Mouse (Mus musculus): ENCODE measurements at regions not wholly inside any gene's neighbourhood (a gene's known extent, or its start where the extent isn't known, plus 50 kb on each side); places are given as distances from the start of the nearest gene placed in this dataset.
A peak's percentile ranks its signal among the peaks of the same experiment; 100 is the strongest.

GRCm38 (mm10) chr1:63977956-63978355 is 144.1 kb downstream of the Klf7 start:
- H3K4me1 ChIP-seq (ENCODE audit: control insufficient read depth, insufficient read depth, low read length) = no peaks in the 10 kb centered on the region
- no peak overlapping the region for H3K4me3 ChIP-seq (replicated peaks; ENCODE audit: low read length)
- H3K27me3 ChIP-seq (ENCODE audit: control insufficient read depth, insufficient read depth, low read length) = no peaks in the 10 kb centered on the region
- no peaks in the 10 kb centered on the region for H3K9me3 ChIP-seq (replicated peaks; ENCODE audit: control insufficient read depth, low read length)
- H3K9ac ChIP-seq (ENCODE audit: low read length) = no peak overlapping the region
- ATAC-seq (ENCODE audit: insufficient read depth, low FRiP score) = no peak
- no peak overlapping the region for H3K27ac ChIP-seq (ENCODE audit: low read length)
- no peak overlapping the region for H3K4me2 ChIP-seq (ENCODE audit: low read depth, low read length)
- H3K36me3 ChIP-seq (ENCODE audit: control insufficient read depth, insufficient read depth, low read length) = no peaks in the 10 kb centered on the region
- WGBS = 59% methylated on average over 7 of the region's 7 CpGs

- WGBS = 85% methylated on average over 4 of the region's 4 CpGs
Measured at GRCm38 (mm10) chr1:63977302-63977888, 144.7 kb downstream of the Klf7 start.

GRCm38 (mm10) chr1:63976862-63977261 is 145.2 kb downstream of the Klf7 start:
- no peaks in the 10 kb centered on the region for H3K36me3 ChIP-seq (ENCODE audit: control insufficient read depth, insufficient read depth, low read length)
- peak; percentile 25; the same call in 1 of the 2 replicates for ATAC-seq (ENCODE audit: insufficient read depth, low FRiP score)
- no peak overlapping the region for H3K9ac ChIP-seq (ENCODE audit: low read length)
- no peak overlapping the region for H3K4me3 ChIP-seq (replicated peaks; ENCODE audit: low read length)
- no peaks in the 10 kb centered on the region for H3K27me3 ChIP-seq (ENCODE audit: control insufficient read depth, insufficient read depth, low read length)
- 57% methylated on average over 4 of the region's 4 CpGs for WGBS
- H3K4me2 ChIP-seq (ENCODE audit: low read depth, low read length) = no peak overlapping the region
- H3K27ac ChIP-seq (ENCODE audit: low read length) = no peak overlapping the region
- no peaks in the 10 kb centered on the region for H3K9me3 ChIP-seq (replicated peaks; ENCODE audit: control insufficient read depth, low read length)
- H3K4me1 ChIP-seq (ENCODE audit: control insufficient read depth, insufficient read depth, low read length) = no peaks in the 10 kb centered on the region

More at GRCm38 (mm10) chr1:63977302-63977888, 144.7 kb downstream of the Klf7 start:
- Histone ChIP-seq H3K9ac (ENCODE audit: low read length) (no peak overlapping the region), H3K9me3 (replicated peaks; ENCODE audit: control insufficient read depth, low read length) (no peaks in the 10 kb centered on the region), H3K4me2 (ENCODE audit: low read depth, low read length) (no peak overlapping the region), H3K4me1 (ENCODE audit: control insufficient read depth, insufficient read depth, low read length) (no peaks in the 10 kb centered on the region), H3K36me3 (ENCODE audit: control insufficient read depth, insufficient read depth, low read length) (no peaks in the 10 kb centered on the region), H3K27me3 (ENCODE audit: control insufficient read depth, insufficient read depth, low read length) (no peaks in the 10 kb centered on the region), H3K4me3 (replicated peaks; ENCODE audit: low read length) (no peak overlapping the region), H3K27ac (ENCODE audit: low read length) (no peak overlapping the region)
- ATAC-seq (ENCODE audit: insufficient read depth, low FRiP score) = no peak

- H3K36me3 ChIP-seq (ENCODE audit: control insufficient read depth, insufficient read depth, low read length) = no peaks in the 10 kb centered on the region
- no peak overlapping the region for H3K4me2 ChIP-seq (ENCODE audit: low read depth, low read length)
- H3K4me1 ChIP-seq (ENCODE audit: control insufficient read depth, insufficient read depth, low read length) = 0 out of 2 replicates have a peak, but pooled peaks cover 3% of the 10 kb centered on the region
- no peaks in the 10 kb centered on the region for H3K9me3 ChIP-seq (replicated peaks; ENCODE audit: control insufficient read depth, low read length)
- no peak for ATAC-seq (ENCODE audit: insufficient read depth, low FRiP score)
- no peak overlapping the region for H3K4me3 ChIP-seq (replicated peaks; ENCODE audit: low read length)
- H3K9ac ChIP-seq (ENCODE audit: low read length) = no peak overlapping the region
- whole genome bisulfite sequencing = 82% methylated on average over 11 of the region's 11 CpGs
- no peaks in the 10 kb centered on the region for H3K27me3 ChIP-seq (ENCODE audit: control insufficient read depth, insufficient read depth, low read length)
- H3K27ac ChIP-seq (ENCODE audit: low read length) = no peak overlapping the region
Measured at GRCm38 (mm10) chr1:63967849-63968248, 154.2 kb downstream of the Klf7 start.

- 0 out of 2 replicates have a peak, but pooled peaks cover 3% of the 10 kb centered on the region for H3K4me1 ChIP-seq (ENCODE audit: control insufficient read depth, insufficient read depth, low read length)
- H3K4me3 ChIP-seq (replicated peaks; ENCODE audit: low read length) = no peak overlapping the region
- no peak overlapping the region for H3K27ac ChIP-seq (ENCODE audit: low read length)
- no peak overlapping the region for H3K4me2 ChIP-seq (ENCODE audit: low read depth, low read length)
- no peaks in the 10 kb centered on the region for H3K36me3 ChIP-seq (ENCODE audit: control insufficient read depth, insufficient read depth, low read length)
- H3K9me3 ChIP-seq (replicated peaks; ENCODE audit: control insufficient read depth, low read length) = no peaks in the 10 kb centered on the region
- ATAC-seq (ENCODE audit: insufficient read depth, low FRiP score) = no peak
- no peaks in the 10 kb centered on the region for H3K27me3 ChIP-seq (ENCODE audit: control insufficient read depth, insufficient read depth, low read length)
- H3K9ac ChIP-seq (ENCODE audit: low read length) = no peak overlapping the region
Measured at GRCm38 (mm10) chr1:63965446-63965845, 156.6 kb downstream of the Klf7 start.

- Histone ChIP-seq H3K4me3 (replicated peaks; ENCODE audit: low read length) (no peak overlapping the region), H3K9ac (ENCODE audit: low read length) (no peak overlapping the region), H3K27me3 (ENCODE audit: control insufficient read depth, insufficient read depth, low read length) (no peaks in the 10 kb centered on the region), H3K9me3 (replicated peaks; ENCODE audit: control insufficient read depth, low read length) (no peaks in the 10 kb centered on the region), H3K36me3 (ENCODE audit: control insufficient read depth, insufficient read depth, low read length) (no peaks in the 10 kb centered on the region), H3K4me2 (ENCODE audit: low read depth, low read length) (no peak overlapping the region), H3K4me1 (ENCODE audit: control insufficient read depth, insufficient read depth, low read length) (0 out of 2 replicates have a peak, but pooled peaks cover 3% of the 10 kb centered on the region), H3K27ac (ENCODE audit: low read length) (no peak overlapping the region; the same call in 1 of the 2 replicates)
- WGBS = 57% methylated on average over 1 of the region's 1 CpGs
- ATAC-seq (ENCODE audit: insufficient read depth, low FRiP score) = no peak; the same call in 1 of the 2 replicates
Measured at GRCm38 (mm10) chr1:63964519-63964918, 157.6 kb downstream of the Klf7 start.

- Histone ChIP-seq H3K36me3 (ENCODE audit: control insufficient read depth, insufficient read depth, low read length) (no peaks in the 10 kb centered on the region), H3K4me2 (ENCODE audit: low read depth, low read length) (no peak overlapping the region), H3K9me3 (replicated peaks; ENCODE audit: control insufficient read depth, low read length) (no peaks in the 10 kb centered on the region), H3K27me3 (ENCODE audit: control insufficient read depth, insufficient read depth, low read length) (no peaks in the 10 kb centered on the region), H3K4me3 (replicated peaks; ENCODE audit: low read length) (no peak overlapping the region), H3K9ac (ENCODE audit: low read length) (no peak overlapping the region), H3K27ac (ENCODE audit: low read length) (no peak overlapping the region), H3K4me1 (ENCODE audit: control insufficient read depth, insufficient read depth, low read length) (no peaks in the 10 kb centered on the region)
- no peak for ATAC-seq (ENCODE audit: insufficient read depth, low FRiP score)
- WGBS = 90% methylated on average over 4 of the region's 4 CpGs
Measured at GRCm38 (mm10) chr1:63955701-63956355, 166.3 kb downstream of the Klf7 start.

GRCm38 (mm10) chr1:63954876-63955513 is 167.1 kb downstream of the Klf7 start:
- Histone ChIP-seq H3K4me3 (replicated peaks; ENCODE audit: low read length) (no peak overlapping the region), H3K27ac (ENCODE audit: low read length) (no peak overlapping the region), H3K27me3 (ENCODE audit: control insufficient read depth, insufficient read depth, low read length) (no peaks in the 10 kb centered on the region), H3K9ac (ENCODE audit: low read length) (no peak overlapping the region), H3K9me3 (replicated peaks; ENCODE audit: control insufficient read depth, low read length) (no peaks in the 10 kb centered on the region), H3K4me2 (ENCODE audit: low read depth, low read length) (no peak overlapping the region), H3K36me3 (ENCODE audit: control insufficient read depth, insufficient read depth, low read length) (no peaks in the 10 kb centered on the region), H3K4me1 (ENCODE audit: control insufficient read depth, insufficient read depth, low read length) (no peaks in the 10 kb centered on the region)
- no peak for ATAC-seq (ENCODE audit: insufficient read depth, low FRiP score)
- WGBS = 85% methylated on average over 6 of the region's 6 CpGs

- Histone ChIP-seq H3K9ac (ENCODE audit: low read length) (no peak overlapping the region), H3K4me2 (ENCODE audit: low read depth, low read length) (no peak overlapping the region), H3K27me3 (ENCODE audit: control insufficient read depth, insufficient read depth, low read length) (no peaks in the 10 kb centered on the region), H3K27ac (ENCODE audit: low read length) (no peak overlapping the region), H3K4me1 (ENCODE audit: control insufficient read depth, insufficient read depth, low read length) (no peaks in the 10 kb centered on the region), H3K4me3 (replicated peaks; ENCODE audit: low read length) (no peak overlapping the region), H3K36me3 (ENCODE audit: control insufficient read depth, insufficient read depth, low read length) (no peaks in the 10 kb centered on the region), H3K9me3 (replicated peaks; ENCODE audit: control insufficient read depth, low read length) (no peaks in the 10 kb centered on the region)
- 76% methylated on average over 2 of the region's 2 CpGs for WGBS
- ATAC-seq (ENCODE audit: insufficient read depth, low FRiP score) = no peak
Measured at GRCm38 (mm10) chr1:63954172-63954571, 167.9 kb downstream of the Klf7 start.

All from stomach, embryonic 16.5 days (tissue).